Mouse (Mus musculus): ENCODE data around the gene Ubash3a. TPM values are rescaled to one million over a fixed set of nuclear protein-coding genes. Genes with fewer than 3 reads are reported as not detected.

The Ubash3a gene
- not detected for polyA plus RNA-seq (2014; fragmentation: Illumina TruSeq; extraction: RNeasy Lipid Tissue Mini Kit (QIAGEN cat#74804); ENCODE audit: low replicate concordance)

DNA sequence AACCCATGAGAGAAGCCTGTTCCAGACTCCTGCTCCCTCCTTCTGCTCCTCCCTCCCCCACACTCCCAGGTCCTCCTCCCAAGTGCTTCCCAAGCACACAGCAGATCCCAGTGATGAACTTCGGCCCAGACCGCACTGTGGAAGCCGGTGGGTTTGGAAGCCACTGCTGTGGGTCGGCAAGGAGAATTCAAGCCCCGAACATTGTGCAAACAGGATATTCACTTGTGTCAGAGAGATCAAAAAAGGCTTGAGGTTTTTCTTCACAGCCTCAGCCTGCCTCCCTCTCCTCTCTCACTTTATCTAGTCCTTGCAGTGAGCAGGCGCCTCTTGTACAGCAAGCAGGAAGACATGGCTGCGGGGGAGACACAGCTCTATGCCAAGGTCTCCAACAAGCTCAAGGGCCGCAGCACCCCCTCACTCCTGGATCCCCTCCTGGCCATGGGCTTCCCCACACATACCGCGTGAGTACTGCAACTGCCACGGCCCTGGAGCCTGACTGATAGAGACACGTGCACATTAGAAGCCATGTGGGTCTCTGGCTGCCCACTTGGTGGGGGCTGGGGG, at the start of gene Ubash3a:
Gene Ubash3a, plus strand, starts transcription at position 103 of the 564 bp plus-strand sequence.

DNA sequence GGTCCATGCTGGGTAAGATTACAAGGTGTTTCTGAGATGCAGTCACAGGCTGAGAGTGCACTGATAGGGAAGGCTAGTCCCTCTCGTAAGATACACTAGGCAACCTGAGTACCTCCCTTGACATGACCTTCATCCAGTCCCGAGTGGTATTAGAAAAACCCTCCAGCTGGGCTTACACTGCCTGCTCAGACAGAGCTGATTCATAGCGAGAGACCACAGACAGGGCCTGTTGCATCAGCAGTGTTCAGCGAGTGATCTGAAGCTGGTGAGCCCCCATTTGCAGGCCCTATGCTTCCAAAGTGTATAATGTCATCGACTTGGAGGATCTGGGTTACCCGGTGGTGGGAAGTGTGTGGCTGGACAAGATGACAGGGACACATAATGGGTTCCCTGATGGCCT, 42.5 kb upstream of the Ubash3a start, which contains the start of gene Tff1:
Gene Tff1, minus strand, starts transcription at position 151 of the 400 bp plus-strand sequence.

DNA sequence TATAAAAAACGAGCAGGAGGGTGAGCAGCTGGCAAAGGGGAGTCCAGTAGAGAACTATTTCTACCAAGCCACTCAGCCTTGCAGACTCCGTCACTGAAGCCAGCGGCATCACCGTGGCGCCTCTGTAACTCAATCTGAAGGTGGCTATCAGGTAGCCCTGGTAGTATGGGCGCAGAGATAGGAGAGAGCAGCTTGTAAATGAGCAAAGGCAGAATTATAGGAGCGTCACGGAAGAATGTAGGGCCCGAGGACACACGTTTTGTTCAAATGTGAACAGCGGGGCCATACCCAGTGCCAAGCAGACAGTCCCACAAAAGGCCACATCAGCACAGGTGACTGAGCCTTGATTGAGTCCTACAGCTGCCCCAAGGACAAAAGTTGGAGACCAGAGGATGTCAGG, 8.8 kb upstream of the Ubash3a start, which contains the start of gene Tmprss3:
Gene Tmprss3, minus strand, starts transcription at position 101 of the 400 bp plus-strand sequence.

DNA sequence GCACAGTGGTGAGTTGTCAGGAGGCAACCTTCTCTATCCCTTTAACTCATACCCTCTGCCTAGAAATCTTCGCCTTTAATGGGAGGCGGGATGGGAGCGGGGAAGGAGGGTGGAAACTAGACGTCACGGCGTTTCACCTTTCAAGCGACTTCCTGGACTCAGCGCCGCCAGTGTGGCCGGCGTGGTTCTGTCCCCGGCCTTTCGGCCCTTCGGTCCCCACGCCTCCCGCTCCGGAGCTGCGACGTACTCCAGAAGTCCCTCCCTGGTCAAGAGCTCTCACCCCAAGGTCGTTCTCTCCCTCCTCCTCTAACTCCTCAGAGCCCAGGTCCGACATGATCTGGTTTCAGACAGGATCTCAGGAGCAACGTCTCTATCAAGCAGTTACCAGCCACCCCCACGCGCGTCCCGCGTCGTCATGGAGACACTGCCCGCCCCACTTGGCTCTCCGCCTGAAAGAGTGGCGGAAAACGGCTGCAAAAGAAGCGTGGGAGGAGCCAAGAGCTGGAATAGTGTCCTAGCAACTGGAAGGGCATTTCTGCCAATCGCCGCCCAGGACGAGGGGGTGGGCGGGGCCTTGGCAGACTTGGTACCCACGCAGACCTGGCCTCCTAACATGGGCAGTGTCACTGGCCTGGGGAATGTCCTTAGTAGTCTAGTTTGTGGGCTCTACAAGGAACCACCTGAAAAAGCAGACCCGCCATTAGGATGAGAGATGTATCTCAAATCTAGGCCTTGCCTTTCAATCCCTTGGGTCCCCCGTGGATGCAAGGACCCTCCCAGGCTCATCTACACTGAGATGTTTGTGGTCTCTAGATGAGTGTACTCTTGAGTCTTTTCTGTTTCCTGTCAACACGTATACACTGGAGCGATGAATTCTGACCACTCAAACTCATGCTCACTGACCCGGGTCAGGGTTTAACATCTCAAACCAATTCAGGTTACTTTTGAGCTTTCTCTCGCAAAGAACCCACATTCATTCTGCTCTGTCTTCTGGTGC, 69.5 kb downstream of the Ubash3a start, which contains the start of gene Rsph1:
Gene Rsph1, minus strand, starts transcription at position 462 of the 997 bp plus-strand sequence.

DNA sequence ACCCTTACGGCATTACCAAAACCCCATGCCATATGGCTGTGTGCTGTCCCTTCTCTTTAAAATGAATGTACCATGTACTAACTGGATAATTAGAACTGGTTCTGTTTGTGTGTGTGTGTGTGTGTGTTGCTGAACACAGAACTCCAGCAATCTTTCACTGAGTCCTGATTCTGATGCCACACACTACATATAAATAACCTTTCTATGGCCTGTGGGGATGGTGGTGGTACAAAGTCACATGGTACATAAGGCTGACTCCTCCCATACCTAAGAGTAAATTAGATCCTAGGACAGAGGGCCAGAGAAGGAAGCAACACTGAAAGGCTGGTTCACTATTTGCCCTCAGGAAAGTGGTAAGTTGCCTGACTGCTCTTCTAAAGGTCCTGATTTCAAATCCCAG, 78.8 kb downstream of the Ubash3a start, which contains the start of gene Slc37a1:
Gene Slc37a1, plus strand, starts transcription at position 301 of the 400 bp plus-strand sequence.

Other genes starting within 250 kb of the Ubash3a start
- gene Abcg1, start 150.2 kb upstream of the Ubash3a start, polyA plus RNA-seq (2014; fragmentation: Illumina TruSeq; extraction: RNeasy Lipid Tissue Mini Kit (QIAGEN cat#74804); ENCODE audit: low replicate concordance): 1.0 TPM
- 10.6 TPM for gene Tff3, start 78.2 kb upstream of the Ubash3a start, polyA plus RNA-seq (2014; fragmentation: Illumina TruSeq; extraction: RNeasy Lipid Tissue Mini Kit (QIAGEN cat#74804); ENCODE audit: low replicate concordance)
- gene Tff2, start 63.6 kb upstream of the Ubash3a start, polyA plus RNA-seq (2014; fragmentation: Illumina TruSeq; extraction: RNeasy Lipid Tissue Mini Kit (QIAGEN cat#74804); ENCODE audit: low replicate concordance): 11.3 TPM
- gene Tff1, start 42.6 kb upstream of the Ubash3a start, polyA plus RNA-seq (2014; fragmentation: Illumina TruSeq; extraction: RNeasy Lipid Tissue Mini Kit (QIAGEN cat#74804); ENCODE audit: low replicate concordance): not detected
- not detected for gene Tmprss3, start 8.9 kb upstream of the Ubash3a start, polyA plus RNA-seq (2014; fragmentation: Illumina TruSeq; extraction: RNeasy Lipid Tissue Mini Kit (QIAGEN cat#74804); ENCODE audit: low replicate concordance)
- gene Rsph1, start 69.5 kb downstream of the Ubash3a start, polyA plus RNA-seq (2014; fragmentation: Illumina TruSeq; extraction: RNeasy Lipid Tissue Mini Kit (QIAGEN cat#74804); ENCODE audit: low replicate concordance): not detected
- 3.2 TPM for gene Slc37a1, start 78.9 kb downstream of the Ubash3a start, polyA plus RNA-seq (2014; fragmentation: Illumina TruSeq; extraction: RNeasy Lipid Tissue Mini Kit (QIAGEN cat#74804); ENCODE audit: low replicate concordance)
- 23.2 TPM for gene Pde9a, start 178.3 kb downstream of the Ubash3a start, polyA plus RNA-seq (2014; fragmentation: Illumina TruSeq; extraction: RNeasy Lipid Tissue Mini Kit (QIAGEN cat#74804); ENCODE audit: low replicate concordance)

All from small intestine, adult 10 weeks (tissue).